Mouse (Mus musculus): ENCODE measurements around the gene Nsf.

The Nsf gene

DNA sequence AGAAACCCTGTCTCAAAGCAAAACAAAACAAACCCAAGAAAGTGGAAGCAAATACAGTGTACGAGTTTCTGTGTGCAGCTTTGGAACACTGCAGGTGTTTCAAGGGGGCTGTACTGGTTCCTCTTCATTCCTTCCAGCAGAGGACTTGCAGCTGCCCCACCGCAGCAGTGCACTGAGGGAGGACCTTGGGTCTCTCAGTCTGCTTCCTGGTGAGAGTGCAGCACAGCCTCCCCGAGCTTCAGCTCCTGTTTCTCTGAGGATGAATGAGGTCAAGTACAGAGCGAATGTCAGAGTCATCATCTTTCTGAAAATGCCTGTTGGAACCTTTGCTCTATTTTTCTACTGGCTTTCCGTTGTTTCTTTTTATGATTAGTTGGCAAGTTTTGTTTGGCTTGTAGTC, 12.5 kb downstream of the Nsf start:
- no peak for DNase-seq (ENCODE audit: low spot score in 2 of 2)

DNA sequence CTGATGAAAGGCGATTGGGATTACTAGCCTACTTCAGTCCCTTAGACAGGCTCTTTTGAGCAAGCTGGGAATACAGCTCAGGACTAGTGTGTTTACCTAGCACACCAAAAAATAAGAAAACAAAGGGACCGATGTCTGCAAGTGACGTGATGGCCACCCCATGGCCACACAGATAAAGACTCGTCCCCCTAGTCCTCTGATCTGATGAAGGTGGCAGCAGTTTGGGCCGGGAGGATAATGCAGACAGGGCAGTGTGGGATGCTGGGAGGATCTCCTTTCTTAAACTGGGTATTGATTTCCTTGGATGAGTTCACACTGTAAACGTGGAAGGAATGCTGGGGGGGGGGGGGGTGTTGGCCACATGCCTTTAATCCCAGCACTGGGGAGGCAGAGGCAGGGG, 13.0 kb downstream of the Nsf start:
- no peak for DNase-seq (ENCODE audit: low spot score in 2 of 2)

DNA sequence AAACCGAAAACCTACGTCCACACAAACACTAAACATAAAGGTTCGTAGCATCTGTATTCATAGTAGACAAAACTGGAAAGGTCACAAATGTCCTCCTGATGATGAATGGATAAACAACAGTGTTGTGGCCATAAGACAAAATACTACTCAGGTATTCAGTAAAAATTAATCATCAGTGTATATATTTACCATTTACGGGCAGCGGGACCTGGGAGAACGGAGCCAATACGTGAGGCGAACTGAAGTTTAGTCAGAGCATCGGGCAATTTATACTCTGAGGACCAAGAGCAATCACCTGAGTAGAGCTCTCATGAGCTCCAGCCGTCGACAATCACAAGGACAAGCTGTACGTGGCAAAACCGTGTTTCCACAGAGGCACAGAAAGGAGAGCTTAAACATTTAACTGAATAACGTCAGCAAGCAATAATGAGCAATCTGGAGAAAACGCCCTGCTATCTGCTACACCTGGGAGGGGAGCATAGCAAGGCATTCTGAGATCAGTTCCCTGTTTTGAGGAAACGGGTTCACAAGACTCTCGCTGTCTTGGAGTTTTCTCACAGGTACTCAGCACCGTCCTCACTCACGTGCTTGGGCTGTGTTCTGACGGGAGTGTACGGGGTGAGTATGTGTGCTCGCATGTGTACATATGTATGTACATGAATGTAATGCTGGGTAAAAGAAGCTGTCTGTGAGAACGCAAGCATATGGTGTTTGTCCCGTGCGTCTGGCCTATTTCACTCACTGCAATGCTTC, 15.7 kb downstream of the Nsf start:
- DNase-seq (ENCODE audit: low spot score in 2 of 2): no peak

DNA sequence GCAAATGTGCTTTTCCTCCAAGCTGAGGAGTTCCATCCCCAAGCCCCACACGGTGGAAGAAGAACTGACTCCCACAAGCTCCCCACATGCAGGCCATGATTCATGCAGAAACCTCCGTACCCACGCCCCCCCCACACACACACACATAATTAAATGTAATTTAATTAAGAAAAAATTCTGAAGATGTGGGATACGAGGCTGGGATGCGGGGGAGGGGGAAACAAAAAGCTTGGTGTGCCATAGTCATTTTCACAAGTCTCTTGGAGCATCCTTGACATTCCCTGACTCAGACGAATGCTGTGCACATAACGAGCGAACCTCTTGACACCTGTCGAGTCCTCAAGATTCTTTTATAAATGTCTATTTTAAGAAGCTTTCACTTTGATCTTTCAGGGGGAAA, 16.4 kb downstream of the Nsf start:
- DNase-seq (ENCODE audit: low spot score in 2 of 2): no peak

DNA sequence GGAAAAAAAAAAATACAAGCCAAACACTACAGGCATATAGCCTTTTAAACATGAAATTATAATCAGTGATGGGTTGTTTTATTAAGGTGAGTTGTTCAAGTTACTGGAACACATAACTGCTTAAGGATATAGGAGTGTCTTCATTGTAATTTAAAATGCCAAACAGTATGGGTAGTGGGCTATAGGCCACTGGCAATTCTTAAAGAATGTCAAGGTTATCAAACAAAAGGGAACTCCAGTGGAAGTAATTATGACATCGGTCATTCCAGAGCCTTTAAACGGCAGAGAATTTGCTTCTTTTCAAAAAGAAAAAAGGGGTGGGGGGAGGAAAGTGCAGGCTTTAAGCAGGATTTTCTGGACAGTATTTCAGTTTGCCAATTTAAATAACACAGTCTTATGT, 18.1 kb downstream of the Nsf start:
- DNase-seq (ENCODE audit: low spot score in 2 of 2): no peak

DNA sequence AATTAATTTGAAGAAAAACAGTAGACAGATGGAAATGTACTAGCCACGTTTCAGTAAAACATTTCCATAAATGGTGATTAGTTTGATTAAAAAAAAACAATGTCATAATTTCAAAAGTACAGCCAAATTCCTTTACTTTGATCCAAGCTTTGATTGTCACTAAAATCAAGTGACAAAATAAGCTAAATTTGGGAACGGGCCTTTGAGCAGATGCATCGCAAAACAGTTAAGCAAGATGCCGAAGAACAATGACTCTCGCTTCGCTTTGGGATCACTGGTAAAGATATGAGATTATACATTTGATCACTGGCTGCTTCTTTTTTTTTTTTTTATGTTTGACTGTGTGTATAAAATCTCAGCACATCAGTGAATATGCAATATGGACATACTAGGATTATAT, 20.0 kb downstream of the Nsf start:
- DNase-seq (ENCODE audit: low spot score in 2 of 2): no peak

DNA sequence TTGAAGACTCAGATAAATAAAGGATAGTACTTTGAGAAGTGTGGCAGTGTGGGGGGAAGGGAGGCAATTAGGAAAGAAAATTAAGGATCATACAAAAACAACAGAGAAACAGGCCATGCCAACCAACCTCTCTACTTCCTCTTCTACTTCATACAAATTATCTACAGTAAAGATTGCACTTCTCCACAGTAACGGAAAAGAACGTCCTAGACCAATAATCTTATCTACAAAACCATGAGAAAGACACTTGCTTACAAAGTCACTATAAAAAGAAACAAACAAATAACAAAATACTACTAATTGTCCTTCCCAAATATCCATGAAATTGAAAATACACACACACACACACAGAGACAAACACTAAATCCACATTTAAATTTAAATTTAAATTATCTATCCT, 29.9 kb downstream of the Nsf start:
- no peak for DNase-seq (ENCODE audit: low spot score in 2 of 2)

DNA sequence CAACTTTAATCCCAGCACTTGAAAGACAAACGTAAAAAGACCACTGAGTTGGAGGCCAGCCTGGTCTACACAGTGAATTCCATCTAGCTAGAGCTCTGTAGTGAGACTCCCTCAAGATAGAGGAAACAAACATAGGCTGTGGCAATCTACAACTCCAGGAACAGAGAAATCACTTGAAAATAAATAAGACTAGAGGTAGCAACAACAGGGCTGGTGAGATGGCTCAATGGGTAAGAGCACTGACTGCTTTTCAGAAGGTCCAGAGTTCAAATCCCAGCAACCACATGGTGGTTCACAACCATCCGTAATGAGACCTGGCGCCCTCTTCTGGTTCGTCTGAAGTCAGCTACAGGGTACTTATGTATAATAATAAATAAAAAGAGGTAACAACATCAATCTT, 30.6 kb downstream of the Nsf start:
- no peak for DNase-seq (ENCODE audit: low spot score in 2 of 2)

DNA sequence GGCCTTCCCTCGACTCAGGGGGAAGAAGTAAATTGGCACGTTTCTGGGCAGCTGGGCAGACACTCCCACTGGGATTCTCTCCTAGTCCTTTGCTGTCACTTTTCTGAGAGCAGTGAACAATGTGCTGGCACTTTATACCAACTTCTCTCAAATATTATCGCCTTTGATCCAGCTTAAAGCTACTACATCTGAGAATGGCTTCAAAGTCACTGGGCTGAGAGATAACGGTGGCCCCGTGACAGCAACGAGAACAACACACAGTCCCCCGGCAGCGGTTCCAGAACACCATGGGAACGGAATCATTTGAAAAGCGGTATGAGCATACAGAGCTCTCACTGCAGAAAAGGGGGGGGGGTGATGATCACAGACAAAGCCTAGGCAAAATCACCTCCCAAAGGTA, 31.0 kb downstream of the Nsf start:
- no peak for DNase-seq (ENCODE audit: low spot score in 2 of 2)

DNA sequence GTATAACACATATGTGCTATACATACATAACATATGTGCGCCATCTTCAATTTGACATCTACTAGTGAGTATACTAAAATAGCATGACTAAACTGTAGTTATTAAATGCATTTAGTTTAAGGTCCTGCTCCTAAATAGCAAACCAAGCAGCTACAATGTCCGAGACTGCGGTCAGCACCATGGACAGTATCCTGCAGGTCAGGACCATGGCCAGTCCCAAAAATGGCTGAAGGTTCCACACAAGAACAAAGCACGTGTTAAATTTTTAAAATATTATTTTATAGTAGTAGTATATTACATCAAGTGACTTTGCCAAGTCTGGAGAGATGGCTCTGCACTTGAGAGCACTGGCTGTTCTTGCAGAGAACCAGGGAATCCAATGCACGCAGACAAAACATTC, 33.2 kb downstream of the Nsf start:
- no peak for DNase-seq (ENCODE audit: low spot score in 2 of 2)

DNA sequence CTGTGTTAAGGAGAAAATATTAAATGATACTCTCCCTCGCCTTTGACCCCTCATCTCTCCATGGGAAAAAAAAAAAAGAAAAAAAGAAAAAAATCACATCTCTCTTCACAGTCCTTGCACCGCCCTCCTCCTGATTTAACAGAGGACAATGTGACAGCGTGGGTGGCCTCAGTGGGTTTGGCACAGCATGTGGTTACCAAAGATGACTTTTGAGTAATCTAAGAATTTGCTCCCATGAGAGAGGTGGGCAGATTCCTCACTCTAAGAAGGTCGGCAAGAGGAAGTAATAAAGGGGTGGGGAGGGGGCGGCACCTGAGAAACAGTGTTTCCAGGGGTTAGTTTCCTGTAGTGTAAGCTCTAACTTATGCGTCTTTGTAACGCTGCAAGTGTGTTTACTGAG, 37.0 kb downstream of the Nsf start:
- no peak for DNase-seq (ENCODE audit: low spot score in 2 of 2)

DNA sequence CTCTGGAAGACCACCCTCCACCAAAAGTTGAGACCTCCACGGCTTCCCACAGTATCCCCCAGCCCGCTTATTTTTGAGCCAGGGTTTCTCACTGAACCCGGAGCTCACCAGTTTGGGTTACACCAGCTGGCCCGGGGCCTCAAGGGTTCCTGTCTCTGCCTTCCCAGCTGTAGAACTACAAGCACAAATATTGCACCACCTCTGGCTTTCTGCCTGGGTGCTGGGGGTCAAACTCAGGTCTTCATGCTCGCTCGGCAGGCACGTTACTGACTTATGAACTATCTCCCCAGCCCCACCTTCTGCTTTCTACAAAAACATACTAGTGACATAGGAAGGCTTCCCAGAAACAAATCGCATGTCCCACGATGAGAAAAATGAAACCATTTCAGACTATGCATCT, 38.2 kb downstream of the Nsf start:
- DNase-seq (ENCODE audit: low spot score in 2 of 2): no peak

DNA sequence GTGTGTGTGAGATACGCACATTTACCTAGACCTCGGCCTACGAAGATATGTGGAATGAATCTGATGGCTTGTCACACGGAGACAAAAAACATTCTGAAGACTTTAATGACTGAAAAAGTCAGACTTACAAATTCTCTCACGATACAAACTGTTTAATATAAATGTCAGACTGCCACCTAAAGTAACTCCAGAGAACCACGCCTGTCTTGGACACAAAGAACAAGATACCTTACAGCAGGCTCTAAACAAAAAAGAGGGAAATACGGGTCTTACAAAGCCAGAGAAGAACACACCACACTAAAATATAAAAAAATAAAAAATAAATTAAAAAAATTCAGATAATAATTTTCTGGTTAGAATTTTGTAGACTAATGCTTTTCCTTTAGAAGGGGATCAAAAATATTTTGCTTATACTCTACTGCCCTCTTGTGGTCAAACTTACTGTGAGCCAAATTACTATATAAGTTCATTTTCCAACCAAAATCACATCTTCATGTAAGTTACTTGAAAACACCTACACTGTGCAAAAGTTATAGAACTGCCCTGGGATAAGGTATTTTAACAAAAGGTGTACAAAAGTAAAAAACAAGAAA, 42.8 kb downstream of the Nsf start:
- DNase-seq (ENCODE audit: low spot score in 2 of 2): no peak

DNA sequence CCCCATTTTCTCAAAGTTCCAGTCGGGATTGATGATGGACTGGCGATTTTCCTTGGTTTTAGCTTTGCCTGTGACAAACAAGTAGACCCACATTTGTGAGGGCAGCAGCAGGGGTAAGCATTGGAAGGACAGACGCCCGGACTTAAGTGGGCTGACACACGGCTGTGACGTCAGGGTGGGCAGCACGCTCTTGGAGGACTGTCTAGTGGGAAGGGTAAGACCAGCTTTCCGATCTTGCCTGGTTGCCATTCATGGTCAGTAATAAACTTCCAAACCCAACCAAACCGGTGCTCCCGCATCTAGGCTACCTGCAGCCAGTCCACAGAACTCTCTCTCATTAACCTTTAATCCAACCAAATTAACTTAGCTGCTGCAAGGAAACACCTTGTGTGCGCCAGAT, 43.3 kb downstream of the Nsf start:
- no peak for DNase-seq (ENCODE audit: low spot score in 2 of 2)

DNA sequence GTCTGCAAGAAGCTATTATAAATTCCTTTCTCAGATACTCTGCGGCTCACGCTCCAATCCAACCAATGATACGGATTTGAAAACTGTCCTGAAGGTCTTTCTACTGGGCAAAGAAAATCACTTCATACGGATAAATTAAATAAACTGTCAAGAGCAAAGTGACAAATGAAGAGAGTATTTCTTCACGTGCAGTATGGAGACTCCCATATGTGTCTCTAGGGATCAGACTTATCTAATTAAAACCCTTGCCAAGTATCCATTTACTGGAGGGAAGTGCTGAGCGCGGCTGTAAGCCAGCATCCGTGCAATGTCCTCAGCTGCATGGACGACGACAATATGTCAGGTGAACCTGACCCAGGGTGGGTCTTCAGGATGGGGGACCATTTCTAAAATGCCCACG, 44.0 kb downstream of the Nsf start:
- DNase-seq (ENCODE audit: low spot score in 2 of 2): no peak

DNA sequence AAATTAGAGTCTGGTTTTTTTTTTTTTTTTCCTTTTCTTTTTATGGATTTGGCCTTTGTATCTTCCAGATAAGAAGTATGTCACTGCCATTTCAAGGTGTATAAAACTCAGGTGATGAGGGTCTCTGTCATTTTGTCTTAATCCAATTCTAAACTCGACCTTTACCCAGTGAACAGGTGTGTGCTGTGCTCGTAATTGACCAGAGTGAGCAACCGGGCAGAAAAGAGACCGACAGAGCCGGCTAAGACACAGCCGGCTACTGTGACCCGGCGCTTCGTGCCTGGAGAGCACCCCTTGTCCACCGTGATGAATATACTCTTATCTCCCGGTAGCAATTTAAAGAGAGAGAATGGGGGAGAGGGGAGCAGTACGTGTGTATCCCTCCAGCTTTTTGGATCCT, 44.5 kb downstream of the Nsf start:
- DNase-seq (ENCODE audit: low spot score in 2 of 2): no peak

DNA sequence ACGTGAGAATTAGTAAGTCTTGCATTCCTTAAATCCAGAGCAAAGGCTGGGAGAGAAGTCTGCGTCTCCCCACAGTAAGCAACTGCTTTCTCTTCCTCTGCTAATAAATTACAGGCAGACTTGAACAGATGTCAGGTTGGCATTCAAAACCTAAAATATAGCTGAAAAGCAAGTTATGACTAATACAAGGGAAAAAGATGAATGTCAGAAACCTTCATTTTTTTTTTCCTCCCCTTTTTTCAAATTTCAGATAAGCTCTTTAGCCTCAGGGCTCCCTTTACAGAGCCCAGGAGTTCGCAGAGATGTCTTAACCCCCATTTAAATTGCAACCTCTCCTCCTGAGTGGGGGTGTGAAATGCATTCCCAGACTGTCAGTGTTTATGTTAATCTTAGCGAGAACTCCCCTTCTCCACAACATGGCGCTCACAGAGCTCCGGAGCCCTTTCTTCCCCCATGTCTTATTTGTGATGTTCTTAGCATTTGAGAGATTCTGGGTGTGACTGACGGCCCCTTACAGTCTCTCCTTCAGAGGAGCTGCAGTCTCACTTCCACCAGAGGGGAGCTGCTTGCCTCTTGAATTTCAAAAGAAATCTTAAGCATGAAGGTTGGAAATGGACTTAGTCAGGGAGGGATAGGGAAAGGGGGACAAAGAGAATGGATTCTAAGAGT, 47.7 kb downstream of the Nsf start:
- DNase-seq (ENCODE audit: low spot score in 2 of 2): no peak

DNA sequence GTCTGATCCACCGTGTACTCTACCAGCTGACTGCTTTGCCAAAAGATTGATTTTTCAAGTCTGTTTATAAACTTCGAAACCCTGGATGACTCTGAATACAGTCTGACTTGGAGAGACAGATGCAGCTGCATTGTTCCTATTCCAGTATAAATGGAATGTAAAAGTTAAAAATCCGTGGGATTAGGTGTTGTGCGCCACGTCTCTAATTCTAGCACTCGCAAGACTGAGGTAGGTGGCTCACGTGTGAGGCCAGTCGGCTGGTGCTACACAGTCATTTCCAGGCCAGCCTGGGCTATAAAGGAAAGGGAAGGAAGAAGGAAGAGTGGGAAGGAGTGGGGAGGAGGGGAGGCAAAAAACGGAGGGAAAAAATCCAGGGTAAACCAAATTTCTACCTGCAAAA, 48.4 kb downstream of the Nsf start:
- DNase-seq (ENCODE audit: low spot score in 2 of 2): no peak

DNA sequence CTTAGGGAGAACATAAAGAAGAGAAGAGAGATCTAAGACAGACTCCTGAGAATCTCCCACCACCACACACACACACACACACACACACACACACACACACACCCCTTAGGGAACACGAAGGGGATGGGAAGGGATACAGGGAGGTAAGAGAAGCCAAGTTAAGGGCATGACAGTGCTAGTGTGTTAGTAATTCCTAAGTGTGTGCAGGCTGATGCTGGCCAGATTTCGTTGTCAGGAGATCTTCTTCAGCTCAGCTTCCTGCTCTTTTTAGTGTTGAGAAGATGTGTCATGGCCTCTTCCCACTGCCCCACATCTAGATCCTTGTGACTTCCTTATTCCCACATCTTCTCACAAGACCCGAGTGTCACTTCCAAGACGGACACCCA, 52.3 kb downstream of the Nsf start:
- DNase-seq (ENCODE audit: low spot score in 2 of 2): no peak

DNA sequence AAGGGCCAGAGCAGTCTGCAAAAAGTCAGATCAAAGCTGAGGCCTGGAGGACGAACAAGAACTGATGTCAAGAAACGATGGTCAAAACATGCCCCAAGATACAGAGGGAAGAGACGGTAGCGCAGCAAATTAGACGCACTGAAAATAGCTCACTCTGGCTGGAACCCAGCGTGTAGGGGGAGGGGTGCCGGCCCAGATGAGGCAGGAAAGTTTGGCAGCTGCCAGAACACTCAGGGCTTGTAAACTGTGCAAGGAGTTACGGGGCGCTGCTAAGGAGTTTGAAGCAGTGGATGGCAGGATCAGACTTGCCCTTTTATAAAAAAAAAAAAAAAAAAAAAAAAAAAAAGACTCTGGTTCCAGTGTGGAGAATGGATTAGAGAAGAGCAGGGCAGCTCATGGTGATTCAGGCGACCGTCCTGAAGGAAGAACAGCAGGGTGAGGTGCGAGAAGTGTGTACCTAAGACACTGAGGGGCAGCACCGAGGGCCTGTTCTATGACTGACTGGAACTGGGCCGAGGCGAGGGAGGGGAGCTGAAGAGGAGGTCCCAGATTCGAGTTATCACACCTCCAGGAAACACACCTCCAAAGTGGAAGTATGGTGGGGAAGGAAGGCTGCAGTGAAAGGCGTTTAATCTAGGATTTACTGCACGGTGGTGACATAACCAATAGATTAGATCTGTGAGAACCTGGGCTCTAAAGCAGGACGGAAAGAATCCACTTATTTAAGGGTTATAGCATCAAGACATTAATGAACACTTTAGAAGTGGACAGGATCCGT, 52.9 kb downstream of the Nsf start:
- no peak for DNase-seq (ENCODE audit: low spot score in 2 of 2)

DNA sequence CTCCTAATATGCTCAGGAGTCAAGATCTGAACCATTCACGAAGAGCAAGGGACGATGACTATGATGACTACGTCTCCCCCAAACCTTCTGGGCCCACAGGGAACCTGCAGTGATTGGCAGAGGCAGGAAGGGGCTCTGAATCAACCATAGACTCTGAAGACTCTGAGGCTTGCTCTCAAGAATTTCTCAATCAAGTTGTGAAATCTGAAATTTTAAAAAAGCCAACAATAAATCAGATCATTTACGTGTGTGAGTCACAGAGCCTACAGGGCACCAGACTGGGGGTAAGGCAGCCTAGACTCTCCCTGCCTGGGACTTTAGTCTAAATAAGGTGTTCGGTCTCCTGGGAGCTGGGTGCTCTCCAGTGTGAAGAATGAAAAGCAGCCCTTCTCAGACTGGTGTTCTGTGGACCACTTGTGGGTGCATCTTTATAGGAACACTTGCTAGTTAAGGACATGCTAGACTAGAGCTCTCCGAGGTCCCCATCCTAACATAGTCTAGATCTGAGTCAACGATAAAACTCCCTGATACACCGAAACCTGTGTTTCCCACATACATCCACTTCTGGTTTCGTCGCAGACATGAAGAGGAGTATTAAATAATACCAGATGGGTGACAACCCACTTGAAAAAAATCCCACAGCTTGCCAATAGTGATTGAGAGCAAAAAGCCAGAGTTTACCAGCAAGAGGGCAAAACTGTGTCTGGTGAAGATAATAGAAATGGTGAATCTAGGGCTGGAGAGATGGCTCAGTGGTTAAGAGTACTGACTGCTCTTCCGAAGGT, 56.7 kb downstream of the Nsf start:
- DNase-seq (ENCODE audit: low spot score in 2 of 2): no peak

DNA sequence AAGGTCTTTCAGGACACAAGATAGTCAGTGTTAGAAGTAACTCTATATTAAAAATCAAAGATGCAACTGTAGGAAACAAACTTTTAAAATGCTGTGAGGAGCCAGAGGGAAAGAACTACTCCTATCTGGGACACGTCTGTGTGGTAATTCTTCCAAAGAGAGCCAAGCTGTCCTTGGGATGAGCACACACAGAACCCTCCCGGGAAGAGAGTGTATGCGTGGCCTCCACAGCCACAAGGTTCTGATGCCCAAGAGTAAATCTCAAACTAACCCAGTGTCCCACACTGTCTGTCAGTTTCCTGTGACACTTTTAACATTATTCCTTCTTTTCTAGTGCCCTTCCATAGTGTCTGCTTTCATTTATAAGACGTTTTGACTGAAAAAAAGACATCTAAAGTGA, 57.8 kb downstream of the Nsf start:
- DNase-seq (ENCODE audit: low spot score in 2 of 2): no peak
